Mouse (Mus musculus) MEL (cell line): ENCODE results near the gene B430306N03Rik. TPM values are rescaled to one million over a fixed set of nuclear protein-coding genes. Genes with fewer than 3 reads are reported as not detected.

Experiments used
- DNase-seq: peaks from one replicate; pipeline ENCODE4 v3.0.0; 2011; ENCODE audit warnings: low read depth, low spot score
- H3K27ac ChIP-seq: 2 replicates; pipeline ENCODE4 v1.5.1; 2012; ENCODE audit warnings: low read depth, mild to moderate bottlenecking, control low read depth, low read length, moderate library complexity; ENCODE audit not compliant: control insufficient read depth
- H3K27me3 ChIP-seq, 2 experiments: fragments of 150-350 bp in 1 of 2; sonication (generic) in 1 of 2; 2 replicates each; pipeline ENCODE4 v1.6.1; 2012; ENCODE audit warnings: low read length in 2 of 2, mild to moderate bottlenecking in 2 of 2, improper control_type of control experiment in 1 of 2, moderate library complexity in 1 of 2; ENCODE audit not compliant: insufficient read depth in 2 of 2, control insufficient read depth in 1 of 2
- H3K36me3 ChIP-seq, 2 experiments: 2 replicates each; pipeline ENCODE4 v1.6.1; 2012 to 2014; ENCODE audit warnings: low read length in 2 of 2, improper control_type of control experiment in 1 of 2, inconsistent platforms in 1 of 2, mild to moderate bottlenecking in 1 of 2; ENCODE audit not compliant: insufficient read depth in 2 of 2, control insufficient read depth in 1 of 2
- H3K4me1 ChIP-seq, 2 experiments: fragments of 150-350 bp in 1 of 2; sonication (generic) in 1 of 2; 2 replicates each; pipeline ENCODE4 v1.6.1; 2012; ENCODE audit warnings: low read length in 2 of 2, improper control_type of control experiment in 1 of 2, mild to moderate bottlenecking in 1 of 2; ENCODE audit not compliant: insufficient read depth in 2 of 2, control insufficient read depth in 1 of 2
- H3K4me3 ChIP-seq, 2 experiments: fragments of 150-350 bp in 1 of 2; sonication (generic) in 1 of 2; 2 replicates each; pipeline ENCODE4 v1.5.1; 2012; ENCODE audit warnings: low read depth in 2 of 2, low read length in 2 of 2, mild to moderate bottlenecking in 2 of 2, moderate library complexity in 2 of 2, control low read depth in 1 of 2, improper control_type of control experiment in 1 of 2; ENCODE audit not compliant: control insufficient read depth in 1 of 2, insufficient read depth in 1 of 2
- H3K79me2 ChIP-seq: 2 replicates; pipeline ENCODE4 v1.6.1; 2012; ENCODE audit warnings: mild to moderate bottlenecking, low read length, moderate library complexity; ENCODE audit not compliant: control insufficient read depth, poor library complexity, insufficient read depth
- H3K9ac ChIP-seq: 2 replicates; pipeline ENCODE4 v1.6.1; 2012; ENCODE audit warnings: low read depth, mild to moderate bottlenecking, control low read depth, low read length, moderate library complexity; ENCODE audit not compliant: control insufficient read depth, poor library complexity, severe bottlenecking
- H3K9me3 ChIP-seq: fragments of 150-350 bp; sonication (generic); replicated peaks from 2 replicates; pipeline ENCODE4 v1.6.1; 2012; ENCODE audit warnings: mild to moderate bottlenecking, low read length, improper control_type of control experiment, moderate library complexity; ENCODE audit not compliant: insufficient read depth
- BHLHE40 ChIP-seq: IDR thresholded peaks from 2 replicates; pipeline ENCODE4 v1.6.1; 2012; ENCODE audit warnings: low read depth, mild to moderate bottlenecking, inconsistent platforms, low read length, improper control_type of control experiment, borderline replicate concordance
- CHD1 ChIP-seq: IDR thresholded peaks from 2 replicates; pipeline ENCODE4 v1.6.1; 2012; ENCODE audit warnings: low read depth, mild to moderate bottlenecking, inconsistent platforms, low read length, improper control_type of control experiment
- CHD2 ChIP-seq: IDR thresholded peaks from 2 replicates; pipeline ENCODE4 v1.6.1; 2011; ENCODE audit warnings: low read length, improper control_type of control experiment
- CTCF ChIP-seq, 3 experiments: IDR thresholded peaks in 2 of 3; conservative IDR thresholded peaks in 1 of 3; 2 replicates each; pipeline ENCODE4 v1.5.1; 2011 to 2012; ENCODE audit warnings: low read length in 3 of 3, low read depth in 2 of 3, mild to moderate bottlenecking in 2 of 3, improper control_type of control experiment in 1 of 3, inconsistent platforms in 1 of 3, mixed read lengths in 1 of 3, moderate library complexity in 1 of 3; ENCODE audit not compliant: control insufficient read depth in 1 of 3, insufficient read depth in 1 of 3, poor library complexity in 1 of 3, severe bottlenecking in 1 of 3
- ELF1 ChIP-seq: IDR thresholded peaks from 2 replicates; pipeline ENCODE4 v1.6.1; 2014; ENCODE audit warnings: low read depth, mild to moderate bottlenecking, inconsistent platforms, low read length, improper control_type of control experiment, moderate library complexity
- GABPA ChIP-seq: IDR thresholded peaks from 2 replicates; pipeline ENCODE4 v1.6.1; 2012; ENCODE audit warnings: low read depth, mild to moderate bottlenecking, inconsistent platforms, low read length, improper control_type of control experiment, moderate library complexity
- GATA1 ChIP-seq: IDR thresholded peaks from 2 replicates; pipeline ENCODE4 v1.6.1; 2011; ENCODE audit warnings: low read depth, low read length, improper control_type of control experiment
- HCFC1 ChIP-seq: IDR thresholded peaks from 2 replicates; pipeline ENCODE4 v1.6.1; 2012; ENCODE audit warnings: low read depth, mild to moderate bottlenecking, inconsistent platforms, low read length, improper control_type of control experiment, moderate library complexity
- JUND ChIP-seq: IDR thresholded peaks from 2 replicates; pipeline ENCODE4 v1.6.1; 2011; ENCODE audit warnings: low read depth, mild to moderate bottlenecking, improper control_type of control experiment, low read length
- KAT2A ChIP-seq: conservative IDR thresholded peaks from 2 replicates; pipeline ENCODE4 v1.6.1; 2012; ENCODE audit warnings: low read depth, low read length, improper control_type of control experiment, inconsistent platforms
- MAFK ChIP-seq: IDR thresholded peaks from 2 replicates; pipeline ENCODE4 v1.6.1; 2011; ENCODE audit warnings: low read depth, mild to moderate bottlenecking, low read length, improper control_type of control experiment, borderline replicate concordance
- MAX ChIP-seq: IDR thresholded peaks from 2 replicates; pipeline ENCODE4 v1.6.1; 2011; ENCODE audit warnings: low read length, improper control_type of control experiment
- MEF2A ChIP-seq: IDR thresholded peaks from 2 replicates; pipeline ENCODE4 v1.6.1; 2014; ENCODE audit warnings: low read depth, mild to moderate bottlenecking, inconsistent platforms, low read length, improper control_type of control experiment; ENCODE audit not compliant: poor library complexity, insufficient replicate concordance, severe bottlenecking; ENCODE audit errors: extremely low read depth
- MYB ChIP-seq: IDR thresholded peaks from 2 replicates; pipeline ENCODE4 v1.6.1; 2011; ENCODE audit warnings: mild to moderate bottlenecking, low read depth, low read length, improper control_type of control experiment
- MYC ChIP-seq: IDR thresholded peaks from 2 replicates; pipeline ENCODE4 v1.6.1; 2011; ENCODE audit warnings: low read depth, mild to moderate bottlenecking, low read length, improper control_type of control experiment, moderate library complexity
- NELFE ChIP-seq: IDR thresholded peaks from 2 replicates; pipeline ENCODE4 v1.6.1; 2011; ENCODE audit warnings: low read depth, low read length, improper control_type of control experiment
- NRF1 ChIP-seq: IDR thresholded peaks from 2 replicates; pipeline ENCODE4 v1.6.1; 2014; ENCODE audit warnings: low read depth, mild to moderate bottlenecking, inconsistent platforms, low read length, improper control_type of control experiment, moderate library complexity; ENCODE audit not compliant: poor library complexity, insufficient read depth, severe bottlenecking
- POLR2A ChIP-seq, 2 experiments: IDR thresholded peaks; 2 replicates each; pipeline ENCODE4 v1.6.1; 2011 to 2012; ENCODE audit warnings: low read length in 2 of 2, mild to moderate bottlenecking in 2 of 2, control low read depth in 1 of 2, improper control_type of control experiment in 1 of 2, low read depth in 1 of 2, moderate library complexity in 1 of 2; ENCODE audit not compliant: control insufficient read depth in 1 of 2, insufficient read depth in 1 of 2, poor library complexity in 1 of 2
- POLR2AphosphoS2 ChIP-seq: IDR thresholded peaks from 2 replicates; pipeline ENCODE4 v1.6.1; 2011; ENCODE audit warnings: low read length, improper control_type of control experiment
- POLR2AphosphoS5 ChIP-seq: IDR thresholded peaks from 2 replicates; pipeline ENCODE4 v1.6.1; 2012; ENCODE audit warnings: low read depth, borderline replicate concordance, mild to moderate bottlenecking, inconsistent platforms, low read length, moderate library complexity, mixed read lengths
- SMC3 ChIP-seq: IDR thresholded peaks from 2 replicates; pipeline ENCODE4 v1.6.1; 2011; ENCODE audit warnings: low read depth, low read length, improper control_type of control experiment
- TAL1 ChIP-seq: IDR thresholded peaks from 2 replicates; pipeline ENCODE4 v1.6.1; 2012; ENCODE audit warnings: mild to moderate bottlenecking, inconsistent platforms, low read length, moderate library complexity, mixed read lengths
- TBP ChIP-seq: IDR thresholded peaks from 2 replicates; pipeline ENCODE4 v1.8.0; 2011; ENCODE audit warnings: low read depth, low read length, improper control_type of control experiment
- TCF12 ChIP-seq: IDR thresholded peaks from 2 replicates; pipeline ENCODE4 v1.6.1; 2014; ENCODE audit warnings: low read depth, mild to moderate bottlenecking, inconsistent platforms, low read length, improper control_type of control experiment, moderate library complexity
- USF1 ChIP-seq: IDR thresholded peaks from 2 replicates; pipeline ENCODE4 v1.6.1; 2014; ENCODE audit warnings: low read depth, mild to moderate bottlenecking, inconsistent platforms, low read length, improper control_type of control experiment, moderate library complexity
- ZC3H11A ChIP-seq: IDR thresholded peaks from 2 replicates; pipeline ENCODE4 v1.6.1; 2012; ENCODE audit warnings: low read depth, mild to moderate bottlenecking, inconsistent platforms, low read length, improper control_type of control experiment
- polyA plus RNA-seq, 2 experiments: library from polyadenylated mRNA; stranded (reverse) in 1 of 2; unstranded in 1 of 2; fragments of >175 nt in 1 of 2; fragments of >200 nt in 1 of 2; gene quantifications; 2 replicates each; pipeline versions ENCODE4 v1.2.1 to v1.2.4; 2012; ENCODE audit warnings: low replicate concordance in 2 of 2, low read depth in 1 of 2; ENCODE audit not compliant: insufficient read length in 2 of 2, insufficient read depth in 1 of 2, missing spikeins in 1 of 2
- total RNA-seq: library from RNA; depleted of rRNA; stranded (reverse); fragments of 300-350 nt; gene quantifications from 2 replicates; pipeline ENCODE4 v1.2.3, GENCODE M21; 2012

B430306N03Rik gene
- total and polyA plus RNA-seq, 3 experiments: 0.19 to 0.68 TPM; not detected in 1

- no peak overlapping the region for H3K27ac ChIP-seq
- no peak for DNase-seq
- H3K9me3 ChIP-seq: no peaks in the 10 kb centered on the region
- no peaks in the 10 kb centered on the region for H3K27me3 ChIP-seq
- peaks cover 3 to 4% of the 10 kb centered on the region in 2 experiments; a peak in 3 of 4 replicates for H3K4me1 ChIP-seq
- H3K4me3 ChIP-seq: no peak overlapping the region
- no peak for TF ChIP-seq MAX
- TF ChIP-seq CHD2: no peak
- no peak for TF ChIP-seq GATA1
- no peak for TF ChIP-seq CHD1
- peaks cover 0 to 4% of the 10 kb centered on the region in 2 experiments; a peak in 1 of 4 replicates for H3K36me3 ChIP-seq
- H3K9ac ChIP-seq: no peak overlapping the region
- no peaks in the 10 kb centered on the region for H3K79me2 ChIP-seq
Observed at GRCm38 (mm10) chr17:48332524-48332923, 16.6 kb downstream of the B430306N03Rik start.

- H3K4me3 ChIP-seq: no peak overlapping the region
- no peaks in the 10 kb centered on the region for H3K27me3 ChIP-seq
- no peaks in the 10 kb centered on the region for H3K9me3 ChIP-seq
- peaks cover 4 to 6% of the 10 kb centered on the region in 2 experiments; a peak in 3 of 4 replicates for H3K4me1 ChIP-seq
- no peak overlapping the region for H3K9ac ChIP-seq
- DNase-seq: no peak
- TF ChIP-seq GATA1 (no peak), TAL1 (no peak), MYC (no peak), POLR2AphosphoS2 (no peak), NELFE (no peak), POLR2AphosphoS5 (no peak), ELF1 (no peak)
- H3K27ac ChIP-seq: no peak overlapping the region
- H3K79me2 ChIP-seq: no peaks in the 10 kb centered on the region
- H3K36me3 ChIP-seq: peaks cover 0 to 4% of the 10 kb centered on the region in 2 experiments; a peak in 1 of 4 replicates
Observed at GRCm38 (mm10) chr17:48334186-48334585, 18.2 kb downstream of the B430306N03Rik start.

GRCm38 (mm10) chr17:48336857-48337256, 20.9 kb downstream of the B430306N03Rik start:
- H3K9ac ChIP-seq: no peak overlapping the region
- H3K36me3 ChIP-seq: peaks cover 0 to 6% of the 10 kb centered on the region in 2 experiments; a peak in 2 of 4 replicates
- DNase-seq: peak; percentile 84
- no peaks in the 10 kb centered on the region for H3K79me2 ChIP-seq
- H3K4me1 ChIP-seq: peaks cover 5 to 9% of the 10 kb centered on the region in 2 experiments
- no peaks in the 10 kb centered on the region for H3K9me3 ChIP-seq
- H3K27ac ChIP-seq: no peak overlapping the region
- H3K4me3 ChIP-seq: no peak overlapping the region
- H3K27me3 ChIP-seq: no peaks in the 10 kb centered on the region
- TF ChIP-seq JUND (no peak), GABPA (no peak), MYB (no peak), MYC (no peak), ZC3H11A (peak; percentile 97), CHD1 (no peak), POLR2AphosphoS5 (no peak), TBP (no peak), NELFE (no peak), KAT2A (no peak), HCFC1 (no peak), TCF12 (no peak), MEF2A (no peak), POLR2A (IDR thresholded peaks at IDR 0.05; ENCODE audit: control insufficient read depth in 1 of 2, insufficient read depth in 1 of 2, low read depth in 1 of 2, low read length in 2 of 2, poor library complexity in 1 of 2) (no peak), MAFK (no peak), GATA1 (peak; percentile 46), USF1 (no peak), NRF1 (no peak), CTCF (IDR thresholded peaks at IDR 0.05 in 2 of 3, conservative IDR thresholded peaks at IDR 0.05 in 1 of 3; ENCODE audit: control insufficient read depth in 1 of 3, insufficient read depth in 1 of 3, low read depth in 2 of 3, low read length in 3 of 3, poor library complexity in 1 of 3, severe bottlenecking in 1 of 3) (peak; percentile 90 to 97 (median 94)), BHLHE40 (no peak), SMC3 (peak; percentile 98)
